Mouse (Mus musculus) neutrophil, adult 5-6 weeks (primary cell): ENCODE measurements around the gene Lrp2. TPM values are rescaled to one million over a fixed set of nuclear protein-coding genes. Genes with fewer than 3 reads are reported as not detected.

Experiments
- ATAC-seq: fragments of 151-379, 151-347 bp; 2 replicates; pipeline ENCODE4 v1.8.0; 2017; ENCODE audit warnings: mild to moderate bottlenecking, moderate TSS enrichment; ENCODE audit not compliant: insufficient number of reproducible peaks, poor library complexity, low FRiP score, severe bottlenecking; ENCODE audit errors: extremely low read depth
- total RNA-seq: library from RNA; stranded (forward); fragments of 200-1000 nt; gene quantifications from 2 replicates; pipeline ENCODE4 v1.2.3, GENCODE M21; 2017

The Lrp2 gene
- total RNA-seq, 1 experiment from 2014 or later: not detected

- no peak for ATAC-seq
Measured at GRCm38 (mm10) chr2:69536018-69536417, 49.8 kb downstream of the Lrp2 start.

GRCm38 (mm10) chr2:69531528-69532055 lies 54.3 kb downstream of the Lrp2 start:
- ATAC-seq: no peak

GRCm38 (mm10) chr2:69530691-69531527 lies 55.0 kb downstream of the Lrp2 start:
- ATAC-seq: no peak

GRCm38 (mm10) chr2:69530126-69530525 lies 55.7 kb downstream of the Lrp2 start:
- ATAC-seq: no peak

- ATAC-seq: no peak
Measured at GRCm38 (mm10) chr2:69520273-69520672, 65.6 kb downstream of the Lrp2 start.

GRCm38 (mm10) chr2:69518307-69518706 lies 67.6 kb downstream of the Lrp2 start:
- no peak for ATAC-seq

- ATAC-seq: no peak
Measured at GRCm38 (mm10) chr2:69511766-69512165, 74.1 kb downstream of the Lrp2 start.

GRCm38 (mm10) chr2:69500357-69500756 lies 85.5 kb downstream of the Lrp2 start:
- no peak for ATAC-seq

GRCm38 (mm10) chr2:69493130-69493529 lies 92.7 kb downstream of the Lrp2 start:
- no peak for ATAC-seq

GRCm38 (mm10) chr2:69480965-69481364 lies 104.9 kb downstream of the Lrp2 start:
- ATAC-seq: no peak

- no peak for ATAC-seq
Measured at GRCm38 (mm10) chr2:69479859-69480258, 106.0 kb downstream of the Lrp2 start.

- no peak for ATAC-seq
Measured at GRCm38 (mm10) chr2:69476901-69477300, 109.0 kb downstream of the Lrp2 start.

GRCm38 (mm10) chr2:69475177-69475576 lies 110.7 kb downstream of the Lrp2 start:
- ATAC-seq: no peak

- ATAC-seq: no peak
Measured at GRCm38 (mm10) chr2:69471837-69472236, 114.0 kb downstream of the Lrp2 start.

GRCm38 (mm10) chr2:69463609-69464008 lies 122.3 kb downstream of the Lrp2 start:
- ATAC-seq: no peak

GRCm38 (mm10) chr2:69459481-69459880 lies 126.4 kb downstream of the Lrp2 start:
- no peak for ATAC-seq

- no peak for ATAC-seq
Measured at GRCm38 (mm10) chr2:69451128-69451527, 134.7 kb downstream of the Lrp2 start.

GRCm38 (mm10) chr2:69448581-69448980 lies 137.3 kb downstream of the Lrp2 start:
- no peak for ATAC-seq

GRCm38 (mm10) chr2:69445896-69446472 lies 139.9 kb downstream of the Lrp2 start:
- ATAC-seq: no peak

- ATAC-seq: no peak
Measured at GRCm38 (mm10) chr2:69441656-69442055, 144.2 kb downstream of the Lrp2 start.
